Mouse (Mus musculus) embryonic fibroblast, embryonic 13.5 days (primary cell): ENCODE results near the gene Gm20388.

Experiments used
- CTCF ChIP-seq: IDR thresholded peaks from 2 replicates; pipeline ENCODE4 v1.5.1; 2011; ENCODE audit warnings: mild to moderate bottlenecking, control low read depth, low read length, moderate library complexity, borderline replicate concordance; ENCODE audit not compliant: insufficient read depth
- POLR2A ChIP-seq: IDR thresholded peaks from 2 replicates; pipeline ENCODE4 v1.6.1; 2011; ENCODE audit warnings: low read depth, mild to moderate bottlenecking, control low read depth, low read length, moderate library complexity

DNA sequence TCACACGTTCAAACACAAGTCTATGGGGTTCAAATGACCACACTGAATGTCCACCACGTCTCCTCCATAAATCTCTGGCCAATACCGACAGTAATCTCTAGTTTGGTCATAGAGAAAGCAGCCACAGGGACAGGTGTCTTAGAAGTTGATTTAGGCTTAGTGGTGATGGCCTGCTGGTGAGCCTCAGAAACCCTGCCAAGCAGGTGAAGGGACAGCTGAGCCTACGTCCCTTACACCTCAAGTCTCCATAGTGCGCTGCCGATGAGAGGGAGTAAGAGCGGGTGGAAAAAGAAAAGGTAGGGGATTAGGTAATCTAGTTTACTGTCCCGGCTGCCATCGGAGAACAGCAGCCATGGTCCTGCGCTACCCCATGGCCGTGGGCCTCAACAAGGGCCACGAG, 2925.6 kb downstream of the Gm20388 start:
- TF ChIP-seq CTCF (no peak), POLR2A (no peak)
